In genomic region chr11:104171281-104171781, GRCm38 (mm10) we compare ENCODE assay signal across 8 mouse cellular contexts. TPM values are rescaled to one million over a fixed set of nuclear protein-coding genes. Genes with fewer than 3 reads are reported as not detected.
DNase-seq lines count a peak whose midpoint lies in the region; ATAC-seq and TF ChIP-seq lines count a peak whose summit lies in the region.

No protein-coding gene starts in this region.

- H3K9me3 ChIP-seq in liver, postnatal 0 days (ENCODE audit: low read length) = no peaks in the 10 kb centered on the region

- no peak overlapping the region for H3K4me3 ChIP-seq in thymus, adult 2 months (ENCODE audit: control insufficient read depth, insufficient read depth, low read length)
- H3K4me3 ChIP-seq in liver, postnatal 0 days (ENCODE audit: low read depth, low read length) = no peak overlapping the region

- 41% methylated on average over 12 of the region's 12 CpGs for WGBS in thymus, adult 2 months
- 34% methylated on average over 12 of the region's 12 CpGs for WGBS in liver, postnatal 0 days (ENCODE audit: insufficient replicate concordance)

- no peak overlapping the region for H3K4me2 ChIP-seq in liver, postnatal 0 days (ENCODE audit: low read depth, low read length)

- H3K36me3 ChIP-seq in thymus, adult 2 months (ENCODE audit: control insufficient read depth, insufficient read depth, low read length) = no peaks in the 10 kb centered on the region
- H3K36me3 ChIP-seq in liver, postnatal 0 days (replicated peaks; ENCODE audit: insufficient read depth, low read length) = no peaks in the 10 kb centered on the region

- no peaks in the 10 kb centered on the region for H3K27me3 ChIP-seq in thymus, adult 2 months (ENCODE audit: control insufficient read depth, insufficient read depth, low read length)
- no peaks in the 10 kb centered on the region for H3K27me3 ChIP-seq in liver, postnatal 0 days (ENCODE audit: insufficient read depth, low read length)

- peak; percentile 53 for DNase-seq in thymus, adult 2 months
- DNase-seq in thymus, adult 18-20 months = no peak
- peak; percentile 88 for DNase-seq in cerebellum, adult 8-10 months
- peak; percentile 68 to 79 for DNase-seq in frontal cortex, postnatal 14 days (ENCODE audit: low spot score in 2 of 2)
- peak; percentile 74 for DNase-seq in kidney, postnatal 10 days
- peak; percentile 65 for DNase-seq in liver, postnatal 0 days
- peak; percentile 30 for DNase-seq in thymus, postnatal 0 days (ENCODE audit: low spot score)

- ATAC-seq in liver, postnatal 0 days = no peak
- ATAC-seq in neutrophil, adult 5-6 weeks (ENCODE audit: extremely low read depth, insufficient number of reproducible peaks, low FRiP score, poor library complexity, severe bottlenecking) = 0 out of 2 replicates have a peak, but pooled peaks have one; percentile 28

- TF ChIP-seq POLR2A in thymus, adult 2 months (IDR thresholded peaks at IDR 0.05; ENCODE audit: control insufficient read depth, extremely low read depth, insufficient read depth, low read length, poor library complexity) = no peak

- H3K27ac ChIP-seq in thymus, adult 2 months (ENCODE audit: control insufficient read depth, insufficient read depth, low read length) = no peak overlapping the region
- no peak overlapping the region for H3K27ac ChIP-seq in liver, postnatal 0 days (ENCODE audit: low read depth)

- H3K9ac ChIP-seq in liver, postnatal 0 days (replicated peaks) = no peak overlapping the region

- no peak for TF ChIP-seq EP300 in liver, postnatal 0 days (IDR thresholded peaks at IDR 0.05; ENCODE audit: low read depth)

- no peaks in the 10 kb centered on the region for H3K4me1 ChIP-seq in thymus, adult 2 months (replicated peaks; ENCODE audit: control insufficient read depth, insufficient read depth, low read length)
- H3K4me1 ChIP-seq in liver, postnatal 0 days (ENCODE audit: insufficient read depth) = no peaks in the 10 kb centered on the region

- TF ChIP-seq CTCF in thymus, adult 2 months (IDR thresholded peaks at IDR 0.05; ENCODE audit: borderline replicate concordance, control insufficient read depth, extremely low read depth, insufficient read depth, low read length, poor library complexity) = peak; percentile 80; the same call in 1 of the 2 replicates
- TF ChIP-seq CTCF in liver, postnatal 0 days (IDR thresholded peaks at IDR 0.05; ENCODE audit: low read depth) = peak; percentile 92

RNA-seq across cellular contexts. Expression of gene Sppl2c, which starts 14.8 kb away (rescaled TPM):
- polyA plus RNA-seq in thymus, adult 2 months (2012; rRNA removed) = 0.22 TPM in 1 of 2 replicates, not detected in the other
- not detected in 2 replicates for polyA plus RNA-seq in liver, postnatal 0 days (2015; fragmentation: Nextera tagmentation; extraction: Ambion mirVana)
- 0.12 TPM in 1 of 2 replicates, not detected in the other for total RNA-seq in neutrophil, adult 5-6 weeks (2017)
- polyA plus RNA-seq in thymus, postnatal 0 days (2015; fragmentation: Nextera tagmentation; extraction: Ambion mirVana) = not detected in 2 replicates

RNA-seq across cellular contexts. Expression of gene Crhr1, which starts 38.7 kb away (rescaled TPM):
- polyA plus RNA-seq in thymus, adult 2 months (2012; rRNA removed) = 0.19 and 0.24 TPM in 2 replicates
- polyA plus RNA-seq in liver, postnatal 0 days (2015; fragmentation: Nextera tagmentation; extraction: Ambion mirVana) = not detected in 2 replicates
- not detected in 2 replicates for total RNA-seq in neutrophil, adult 5-6 weeks (2017)
- 0.05 TPM in 1 of 2 replicates, not detected in the other for polyA plus RNA-seq in thymus, postnatal 0 days (2015; fragmentation: Nextera tagmentation; extraction: Ambion mirVana)

RNA-seq across cellular contexts. Expression of gene Mapt, which starts 59.9 kb away (rescaled TPM):
- polyA plus RNA-seq in thymus, adult 2 months (2012; rRNA removed) = 0.62 and 1.4 TPM in 2 replicates
- polyA plus RNA-seq in liver, postnatal 0 days (2015; fragmentation: Nextera tagmentation; extraction: Ambion mirVana) = 0.28 and 0.33 TPM in 2 replicates
- 0.12 TPM in 2 replicates for total RNA-seq in neutrophil, adult 5-6 weeks (2017)
- polyA plus RNA-seq in thymus, postnatal 0 days (2015; fragmentation: Nextera tagmentation; extraction: Ambion mirVana) = 0.41 and 0.61 TPM in 2 replicates

Comparison
In these comparisons a context has a peak if more than half of its experiments do, and no peak if none do; other contexts are left out.
1. DNase-seq: peak in thymus, adult 2 months (single experiment), cerebellum, adult 8-10 months (single experiment), frontal cortex, postnatal 14 days (2 of 2), kidney, postnatal 10 days (single experiment), liver, postnatal 0 days (single experiment) and thymus, postnatal 0 days (single experiment); none in thymus, adult 18-20 months (0 of 2).